Mouse (Mus musculus): ENCODE data around the gene Dip2b. TPM values are rescaled to one million over a fixed set of nuclear protein-coding genes. Genes with fewer than 3 reads are reported as not detected.

The Dip2b gene
- polyA plus RNA-seq, 1 experiment: 40.4 TPM

DNA sequence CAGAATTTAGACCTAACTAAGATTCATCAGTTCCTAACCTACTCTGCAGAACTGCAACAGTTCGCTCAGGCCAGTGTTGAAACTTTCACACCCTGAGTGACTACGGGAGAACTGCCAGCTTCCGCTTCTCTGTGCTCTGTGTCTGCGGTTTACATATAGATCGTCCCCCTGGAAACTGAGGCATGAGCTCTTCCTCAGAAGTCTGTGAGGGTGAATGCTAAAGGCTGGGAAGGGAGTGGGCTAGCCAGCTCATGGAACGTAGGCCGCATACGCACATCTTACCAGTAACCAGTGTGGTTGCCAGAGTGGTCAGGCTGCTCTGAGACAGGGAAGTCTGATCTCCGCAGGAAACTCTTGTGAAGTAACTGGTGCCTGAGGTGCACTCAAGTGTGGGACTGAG is 177.7 kb downstream of the Dip2b start:
- H3K27ac ChIP-seq (ENCODE audit: insufficient read depth, low read length): no peak overlapping the region
- 82% methylated on average over 9 of the region's 9 CpGs for WGBS
- no peak for DNase-seq

DNA sequence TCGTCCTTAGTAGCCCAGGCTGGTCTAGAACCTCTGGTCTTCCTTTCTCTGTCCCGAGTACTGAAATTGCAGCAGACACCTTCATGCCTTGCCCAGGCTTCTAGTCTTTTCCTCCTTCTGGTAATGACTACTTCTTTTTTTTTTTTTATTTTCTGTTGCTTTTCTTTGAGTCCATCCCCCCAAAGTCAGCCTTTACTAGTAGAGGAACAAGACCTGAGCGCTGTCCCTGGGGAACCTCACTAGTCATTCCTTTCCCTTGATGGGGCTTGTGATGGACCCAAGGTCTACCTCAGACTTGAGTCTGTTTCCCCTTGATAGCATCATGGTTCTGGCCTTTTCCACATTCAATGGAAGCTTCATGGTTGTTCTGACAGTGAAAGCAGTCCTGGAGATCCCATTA is 179.6 kb downstream of the Dip2b start:
- Histone ChIP-seq H3K27me3 (ENCODE audit: control insufficient read depth, insufficient read depth, low read length) (no peaks in the 10 kb centered on the region), H3K4me3 (replicated peaks; ENCODE audit: insufficient read depth, low read depth, low read length) (no peak overlapping the region), H3K27ac (ENCODE audit: insufficient read depth, low read length) (no peak overlapping the region), H3K4me1 (ENCODE audit: control insufficient read depth, insufficient read depth, low read length) (no peaks in the 10 kb centered on the region; the same call in 1 of the 2 replicates)
- no peak for DNase-seq
- WGBS: 95% methylated on average over 3 of the region's 3 CpGs
- TF ChIP-seq CTCF (IDR thresholded peaks at IDR 0.05; ENCODE audit: borderline replicate concordance, insufficient read depth, low read depth, low read length) (no peak), POLR2A (IDR thresholded peaks at IDR 0.05; ENCODE audit: borderline replicate concordance, insufficient read depth, low read length) (no peak)

More for the DNA sequence above, 177.7 kb downstream of the Dip2b start:
- Histone ChIP-seq H3K4me3 (replicated peaks; ENCODE audit: insufficient read depth, low read depth, low read length) (no peak overlapping the region), H3K27me3 (ENCODE audit: control insufficient read depth, insufficient read depth, low read length) (no peaks in the 10 kb centered on the region), H3K4me1 (ENCODE audit: control insufficient read depth, insufficient read depth, low read length) (peaks cover 3% of the 10 kb centered on the region)
- TF ChIP-seq POLR2A (IDR thresholded peaks at IDR 0.05; ENCODE audit: borderline replicate concordance, insufficient read depth, low read length) (no peak), CTCF (IDR thresholded peaks at IDR 0.05; ENCODE audit: borderline replicate concordance, insufficient read depth, low read depth, low read length) (no peak)

DNA sequence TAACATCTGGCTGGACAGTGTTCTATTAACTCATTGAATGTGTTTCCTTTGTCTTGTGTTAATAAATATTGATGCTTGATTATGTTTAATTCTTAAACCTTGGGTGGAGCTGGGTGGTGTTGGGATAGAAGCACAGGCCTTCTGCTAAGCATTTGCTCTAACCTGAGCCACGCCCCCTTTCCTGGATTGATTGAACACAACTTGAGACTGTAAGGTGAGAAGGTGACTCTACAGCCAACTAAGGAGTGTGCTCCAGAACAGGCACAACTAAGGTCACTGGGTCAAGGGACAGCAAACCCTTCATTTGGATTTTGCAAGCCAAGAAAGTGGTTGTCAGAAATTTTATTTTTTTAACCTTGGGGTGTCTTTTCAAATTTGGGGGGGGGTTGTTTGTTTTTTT is 180.9 kb downstream of the Dip2b start:
- DNase-seq: no peak
- no peak overlapping the region for H3K4me3 ChIP-seq (replicated peaks; ENCODE audit: insufficient read depth, low read depth, low read length)
- TF ChIP-seq CTCF (IDR thresholded peaks at IDR 0.05; ENCODE audit: borderline replicate concordance, insufficient read depth, low read depth, low read length) (no peak), POLR2A (IDR thresholded peaks at IDR 0.05; ENCODE audit: borderline replicate concordance, insufficient read depth, low read length) (no peak)
- no peaks in the 10 kb centered on the region for H3K27me3 ChIP-seq (ENCODE audit: control insufficient read depth, insufficient read depth, low read length)
- no peaks in the 10 kb centered on the region for H3K4me1 ChIP-seq (ENCODE audit: control insufficient read depth, insufficient read depth, low read length)
- H3K27ac ChIP-seq (ENCODE audit: insufficient read depth, low read length): no peak overlapping the region
- 89% methylated on average over 1 of the region's 1 CpGs for WGBS

DNA sequence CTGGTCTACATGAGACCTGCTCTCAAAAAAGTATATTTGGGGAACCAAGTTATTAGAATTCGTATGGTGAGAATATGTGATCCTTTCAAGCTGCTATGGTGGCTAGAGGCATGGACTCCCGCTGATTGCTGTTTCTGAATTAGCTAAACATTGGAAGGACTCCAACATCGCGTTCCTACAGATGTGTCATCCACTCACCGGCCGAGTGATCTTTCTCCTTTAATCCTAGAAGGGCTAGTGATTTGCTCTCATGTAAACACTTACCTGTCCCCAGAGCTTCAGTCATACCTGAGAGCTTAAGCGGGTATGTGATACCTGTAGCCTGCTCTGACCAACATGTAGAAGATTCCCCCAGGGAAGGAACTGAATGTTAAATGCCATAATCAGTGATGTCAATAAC is 182.5 kb downstream of the Dip2b start:
- Histone ChIP-seq H3K27me3 (ENCODE audit: control insufficient read depth, insufficient read depth, low read length) (no peaks in the 10 kb centered on the region), H3K27ac (ENCODE audit: insufficient read depth, low read length) (no peak overlapping the region), H3K4me1 (ENCODE audit: control insufficient read depth, insufficient read depth, low read length) (peaks cover 7% of the 10 kb centered on the region), H3K4me3 (replicated peaks; ENCODE audit: insufficient read depth, low read depth, low read length) (no peak overlapping the region)
- 46% methylated on average over 7 of the region's 7 CpGs for WGBS
- TF ChIP-seq CTCF (IDR thresholded peaks at IDR 0.05; ENCODE audit: borderline replicate concordance, insufficient read depth, low read depth, low read length) (no peak), POLR2A (IDR thresholded peaks at IDR 0.05; ENCODE audit: borderline replicate concordance, insufficient read depth, low read length) (no peak)
- no peak for DNase-seq

DNA sequence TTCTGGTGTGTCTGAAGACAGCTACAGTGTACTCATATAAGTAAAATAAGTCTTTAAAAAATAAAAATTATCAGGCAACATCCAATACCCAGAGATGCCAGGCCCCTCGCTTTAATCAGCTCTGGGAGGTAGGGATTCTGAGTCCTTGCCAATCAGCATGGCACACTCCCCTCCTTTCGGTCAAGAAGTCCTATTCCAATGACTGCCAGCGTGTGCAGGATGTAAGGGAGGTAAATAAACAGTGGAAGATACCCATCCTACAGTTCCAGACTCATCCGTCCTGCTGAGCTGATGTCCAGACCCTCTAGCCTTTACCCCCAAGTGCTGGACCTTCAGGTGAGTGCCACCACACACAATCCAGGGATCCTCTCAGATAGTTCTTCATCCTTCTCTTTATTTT is 186.9 kb downstream of the Dip2b start:
- TF ChIP-seq POLR2A (IDR thresholded peaks at IDR 0.05; ENCODE audit: borderline replicate concordance, insufficient read depth, low read length) (no peak), CTCF (IDR thresholded peaks at IDR 0.05; ENCODE audit: borderline replicate concordance, insufficient read depth, low read depth, low read length) (no peak)
- Histone ChIP-seq H3K4me1 (ENCODE audit: control insufficient read depth, insufficient read depth, low read length) (peaks cover 16% of the 10 kb centered on the region), H3K27me3 (ENCODE audit: control insufficient read depth, insufficient read depth, low read length) (no peaks in the 10 kb centered on the region), H3K27ac (ENCODE audit: insufficient read depth, low read length) (peak overlapping the region; percentile 63), H3K4me3 (replicated peaks; ENCODE audit: insufficient read depth, low read depth, low read length) (no peak overlapping the region)
- WGBS: 51% methylated on average over 4 of the region's 4 CpGs
- no peak for DNase-seq

DNA sequence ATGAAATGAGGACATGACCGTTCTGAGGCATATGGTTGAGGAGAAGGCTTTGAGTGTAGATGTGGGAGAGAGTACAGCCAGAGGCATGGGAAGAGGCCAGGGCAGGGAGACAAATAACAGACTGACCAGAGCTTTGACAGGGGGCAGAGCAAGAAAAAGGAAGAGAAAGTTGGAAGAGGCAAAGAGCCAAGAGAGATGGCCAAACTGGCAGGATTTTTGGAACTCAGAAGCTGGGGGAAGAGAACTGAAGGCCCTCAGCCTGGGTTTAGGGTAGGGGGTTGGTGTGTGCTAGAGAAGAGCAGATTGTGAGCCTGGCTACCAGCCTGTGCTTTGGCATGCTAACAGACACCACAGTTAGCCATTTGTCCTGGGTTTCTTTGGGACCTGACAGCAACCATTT is 187.4 kb downstream of the Dip2b start:
- Histone ChIP-seq H3K27ac (ENCODE audit: insufficient read depth, low read length) (peak overlapping the region; percentile 63), H3K27me3 (ENCODE audit: control insufficient read depth, insufficient read depth, low read length) (no peaks in the 10 kb centered on the region), H3K4me3 (replicated peaks; ENCODE audit: insufficient read depth, low read depth, low read length) (no peak overlapping the region), H3K4me1 (ENCODE audit: control insufficient read depth, insufficient read depth, low read length) (peaks cover 16% of the 10 kb centered on the region)
- DNase-seq: peak; percentile 61 to 75
- WGBS: 8% methylated on average over 1 of the region's 1 CpGs
- TF ChIP-seq POLR2A (IDR thresholded peaks at IDR 0.05; ENCODE audit: borderline replicate concordance, insufficient read depth, low read length) (no peak), CTCF (IDR thresholded peaks at IDR 0.05; ENCODE audit: borderline replicate concordance, insufficient read depth, low read depth, low read length) (no peak)

DNA sequence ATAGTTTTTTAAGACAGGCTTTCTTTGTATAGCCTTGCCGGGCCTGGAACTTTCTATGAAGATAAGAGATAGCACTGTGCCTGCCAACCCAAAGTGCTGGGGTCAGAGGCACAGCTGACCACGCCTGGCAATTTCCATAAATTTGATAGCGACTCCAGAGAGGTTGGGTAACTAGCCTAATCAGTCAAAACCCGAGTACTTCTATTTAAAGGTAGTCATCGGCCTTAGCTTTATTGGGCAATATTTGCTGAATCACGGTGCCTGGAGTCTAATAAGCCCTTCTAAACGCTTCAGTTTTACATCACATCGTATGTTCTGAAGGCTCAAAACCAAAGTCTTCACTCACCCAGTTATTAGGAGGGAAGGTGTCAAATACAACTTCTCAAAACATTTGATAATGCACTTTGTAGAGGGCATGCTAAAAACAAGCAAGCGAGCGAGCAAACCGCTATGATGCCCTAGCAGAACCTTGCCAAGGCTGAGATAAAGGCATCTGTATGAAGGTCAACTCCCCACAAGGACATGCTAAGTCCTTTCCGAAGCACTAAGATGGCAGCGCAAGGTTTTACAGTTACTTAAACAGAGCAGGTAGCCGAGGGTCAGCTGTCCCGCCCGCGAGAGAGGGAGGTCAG is 188.7 kb downstream of the Dip2b start:
- peak overlapping the region; percentile 99 for H3K27ac ChIP-seq (ENCODE audit: insufficient read depth, low read length)
- 1% methylated on average over 17 of the region's 17 CpGs for WGBS
- H3K27me3 ChIP-seq (ENCODE audit: control insufficient read depth, insufficient read depth, low read length): no peaks in the 10 kb centered on the region
- TF ChIP-seq POLR2A (IDR thresholded peaks at IDR 0.05; ENCODE audit: borderline replicate concordance, insufficient read depth, low read length) (no peak), CTCF (IDR thresholded peaks at IDR 0.05; ENCODE audit: borderline replicate concordance, insufficient read depth, low read depth, low read length) (no peak)
- peak; percentile 33 to 40 for DNase-seq
- H3K4me3 ChIP-seq (replicated peaks; ENCODE audit: insufficient read depth, low read depth, low read length): peak overlapping the region; percentile 100
- H3K4me1 ChIP-seq (ENCODE audit: control insufficient read depth, insufficient read depth, low read length): peaks cover 16% of the 10 kb centered on the region
